Mouse (Mus musculus) limb, embryonic 14.5 days (tissue): ENCODE results near the gene Olfr659. TPM values are rescaled to one million over a fixed set of nuclear protein-coding genes. Genes with fewer than 3 reads are reported as not detected.
A peak's percentile ranks its signal among the peaks of the same experiment; 100 is the strongest.

Source experiments
- ATAC-seq: fragments of 200-750 bp; cut with Nextera tagmentation; 2 replicates; pipeline ENCODE4 v1.8.0; 2017; ENCODE audit warnings: low read depth, moderate number of reproducible peaks, moderate TSS enrichment; ENCODE audit not compliant: low FRiP score
- DNase-seq: peaks from one replicate; pipeline ENCODE4 v3.0.0-alpha.2; 2015; ENCODE audit warnings: low spot score
- H3K27ac ChIP-seq: fragments of 300-500 bp; sonication (generic); replicated peaks from 2 replicates; pipeline ENCODE4 v1.5.1; 2014; ENCODE audit warnings: low read depth, mild to moderate bottlenecking, low read length, moderate library complexity, mixed read lengths
- H3K27me3 ChIP-seq: fragments of 300-500 bp; sonication (generic); 2 replicates; pipeline ENCODE4 v1.6.1; 2014; ENCODE audit warnings: low read length, mixed read lengths; ENCODE audit not compliant: control insufficient read depth, insufficient read depth
- H3K36me3 ChIP-seq: fragments of 300-500 bp; sonication (generic); 2 replicates; pipeline ENCODE4 v1.6.1; 2014; ENCODE audit warnings: mild to moderate bottlenecking, low read length, moderate library complexity, mixed read lengths; ENCODE audit not compliant: control insufficient read depth, insufficient read depth
- H3K4me1 ChIP-seq: fragments of 300-500 bp; sonication (generic); 2 replicates; pipeline ENCODE4 v1.6.1; 2014; ENCODE audit warnings: antibody characterized with exemption, low read length, mixed read lengths; ENCODE audit not compliant: control insufficient read depth, insufficient read depth
- H3K4me2 ChIP-seq: fragments of 300-500 bp; sonication (generic); replicated peaks from 2 replicates; pipeline ENCODE4 v1.6.1; 2014; ENCODE audit warnings: low read depth, mild to moderate bottlenecking, low read length, moderate library complexity; ENCODE audit not compliant: severe bottlenecking
- H3K4me3 ChIP-seq: fragments of 300-500 bp; sonication (generic); replicated peaks from 2 replicates; pipeline ENCODE4 v1.5.1; 2014; ENCODE audit warnings: low read length
- H3K9ac ChIP-seq: fragments of 300-500 bp; sonication (generic); 2 replicates; pipeline ENCODE4 v1.6.1; 2014; ENCODE audit warnings: mild to moderate bottlenecking, low read depth, low read length, moderate library complexity; ENCODE audit not compliant: severe bottlenecking
- H3K9me3 ChIP-seq: fragments of 300-500 bp; sonication (generic); 2 replicates; pipeline ENCODE4 v1.6.1; 2016; ENCODE audit warnings: low read length; ENCODE audit not compliant: control insufficient read depth
- POLR2A ChIP-seq: fragments of 200-500 bp; IDR thresholded peaks from 2 replicates; pipeline ENCODE4 v1.8.0; 2012; ENCODE audit warnings: inconsistent platforms, mild to moderate bottlenecking, moderate library complexity, borderline replicate concordance; ENCODE audit not compliant: insufficient read depth, insufficient read length; ENCODE audit errors: extremely low read depth
- WGBS: fragments of 180-500 bp; shearing (Covaris S2); extraction: QIAGEN DNeasy Blood & Tissue Kit; methylation state at CpG from one replicate; pipeline ENCODE4 v1.1.7; 2014; 5-methylcytosine and 5-hydroxymethylcytosine counted together
- polyA plus RNA-seq, 2 experiments: library from polyadenylated mRNA; depleted of rRNA in 1 of 2; stranded (reverse) in 1 of 2; unstranded in 1 of 2; fragments of >200 nt; fragmentation: Nextera tagmentation in 1 of 2; extraction: Ambion mirVana in 1 of 2; gene quantifications; 2 replicates each; pipeline versions ENCODE4 v1.2.1 to v1.2.3; 2012 to 2014

Olfr659 gene
- polyA plus RNA-seq (2012; rRNA removed) = not detected in 2 replicates
- polyA plus RNA-seq (2014; fragmentation: Nextera tagmentation; extraction: Ambion mirVana) = not detected in 2 replicates

GRCm38 (mm10) chr7:104666453-104666852, at the start of gene Olfr659:
TSS of gene Olfr659 (plus strand) at chr7:104666753.
- WGBS = 89% methylated on average over 3 of the region's 3 CpGs
- Histone ChIP-seq H3K9ac (no peak within 1 kb of the TSS), H3K4me1 (no peaks in the 10 kb centered on the region), H3K27me3 (no peaks in the 10 kb centered on the region), H3K4me2 (no peak within 1 kb of the TSS), H3K4me3 (no peak within 1 kb of the TSS), H3K36me3 (no peaks in the 10 kb centered on the region), H3K27ac (no peak within 1 kb of the TSS), H3K9me3 (no peaks in the 10 kb centered on the region)
- TF ChIP-seq POLR2A = no peak
- ATAC-seq (no peak), DNase-seq (no peak)

- no peak for TF ChIP-seq POLR2A
- H3K9me3 ChIP-seq = no peaks in the 10 kb centered on the region
- no peak for ATAC-seq
Observed at GRCm38 (mm10) chr7:104624494-104624893, 42.1 kb upstream of the Olfr659 start, which contains the start of gene Olfr657. TSS of gene Olfr657 (plus strand) at chr7:104624794.

GRCm38 (mm10) chr7:104646841-104647482, 19.6 kb upstream of the Olfr659 start, which contains the start of gene Olfr658:
TSS of gene Olfr658 (minus strand) at chr7:104647305.
- Histone ChIP-seq H3K4me3 (no peak within 1 kb of the TSS), H3K27ac (no peak within 1 kb of the TSS), H3K4me2 (peak within 1 kb of the TSS; percentile 30; the same call in 1 of the 2 replicates), H3K27me3 (no peaks in the 10 kb centered on the region), H3K36me3 (no peaks in the 10 kb centered on the region), H3K9me3 (no peaks in the 10 kb centered on the region), H3K4me1 (no peaks in the 10 kb centered on the region), H3K9ac (no peak within 1 kb of the TSS)
- TF ChIP-seq POLR2A = no peak
- WGBS = 19% methylated on average over 22 of the region's 22 CpGs
- DNase-seq (no peak), ATAC-seq (no peak)

More at GRCm38 (mm10) chr7:104624494-104624893, 42.1 kb upstream of the Olfr659 start, which contains the start of gene Olfr657:
- no peaks in the 10 kb centered on the region for H3K36me3 ChIP-seq
- no peaks in the 10 kb centered on the region for H3K4me1 ChIP-seq
- no peak for DNase-seq
- H3K4me3 ChIP-seq = no peak within 1 kb of the TSS
- H3K27me3 ChIP-seq = no peaks in the 10 kb centered on the region
- no peak within 1 kb of the TSS for H3K27ac ChIP-seq
- H3K9ac ChIP-seq = no peak within 1 kb of the TSS
- H3K4me2 ChIP-seq = no peak within 1 kb of the TSS

DNA sequence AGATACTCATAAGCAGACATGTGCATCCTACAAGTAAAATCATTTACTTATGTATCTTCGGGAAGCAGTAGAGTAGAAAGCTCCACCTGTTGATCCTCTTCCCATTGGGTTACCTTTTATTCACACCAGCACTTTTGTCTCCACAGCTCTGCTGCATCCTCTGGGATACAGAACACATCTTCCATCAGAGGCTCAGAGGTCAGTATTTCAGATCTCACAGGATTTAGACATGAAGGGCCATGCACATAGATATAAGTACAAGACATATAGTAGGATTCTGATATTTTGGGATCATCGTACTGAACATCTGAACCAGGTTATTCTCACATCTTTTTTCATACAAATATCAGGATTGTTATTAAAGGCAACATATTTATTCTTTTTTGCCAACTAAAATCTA, 19.6 kb downstream of the Olfr659 start, which contains the start of gene Olfr661:
Gene Olfr661, plus strand, starts transcription at position 301 of the 400 bp plus-strand sequence.
- TF ChIP-seq POLR2A = no peak
- 90% methylated on average over 2 of the region's 2 CpGs for WGBS
- H3K4me1 ChIP-seq = no peaks in the 10 kb centered on the region
- no peak for ATAC-seq
- DNase-seq = no peak
- H3K27me3 ChIP-seq = no peaks in the 10 kb centered on the region
- H3K9ac ChIP-seq = no peak within 1 kb of the TSS
- H3K9me3 ChIP-seq = no peaks in the 10 kb centered on the region
- no peak within 1 kb of the TSS for H3K27ac ChIP-seq
- no peak within 1 kb of the TSS for H3K4me3 ChIP-seq
- H3K4me2 ChIP-seq = no peak within 1 kb of the TSS
- no peaks in the 10 kb centered on the region for H3K36me3 ChIP-seq

Other genes starting within 250 kb of the Olfr659 start
- gene Trim30a, start 201.6 kb upstream of the Olfr659 start, polyA plus RNA-seq (2012; rRNA removed) = 1.2 and 1.4 TPM in 2 replicates
- gene Trim30a, start 201.6 kb upstream of the Olfr659 start, polyA plus RNA-seq (2014; fragmentation: Nextera tagmentation; extraction: Ambion mirVana) = 1.3 and 1.9 TPM in 2 replicates
- gene Trim30d, start 158.9 kb upstream of the Olfr659 start, polyA plus RNA-seq (2012; rRNA removed) = 0.36 and 0.40 TPM in 2 replicates
- 0.36 and 0.50 TPM in 2 replicates for gene Trim30d, start 158.9 kb upstream of the Olfr659 start, polyA plus RNA-seq (2014; fragmentation: Nextera tagmentation; extraction: Ambion mirVana)
- not detected in 2 replicates for gene Olfr651, start 116.6 kb upstream of the Olfr659 start, polyA plus RNA-seq (2012; rRNA removed)
- gene Olfr651, start 116.6 kb upstream of the Olfr659 start, polyA plus RNA-seq (2014; fragmentation: Nextera tagmentation; extraction: Ambion mirVana) = not detected in 2 replicates
- gene Olfr652, start 105.9 kb upstream of the Olfr659 start, polyA plus RNA-seq (2012; rRNA removed) = not detected in 2 replicates
- gene Olfr652, start 105.9 kb upstream of the Olfr659 start, polyA plus RNA-seq (2014; fragmentation: Nextera tagmentation; extraction: Ambion mirVana) = not detected in 2 replicates
- not detected in 2 replicates for gene Olfr653, start 89.4 kb upstream of the Olfr659 start, polyA plus RNA-seq (2012; rRNA removed)
- gene Olfr653, start 89.4 kb upstream of the Olfr659 start, polyA plus RNA-seq (2014; fragmentation: Nextera tagmentation; extraction: Ambion mirVana) = not detected in 2 replicates
- gene Olfr654, start 79.7 kb upstream of the Olfr659 start, polyA plus RNA-seq (2012; rRNA removed) = not detected in 2 replicates
- not detected in 2 replicates for gene Olfr654, start 79.7 kb upstream of the Olfr659 start, polyA plus RNA-seq (2014; fragmentation: Nextera tagmentation; extraction: Ambion mirVana)
- not detected in 2 replicates for gene Olfr655, start 65.0 kb upstream of the Olfr659 start, polyA plus RNA-seq (2012; rRNA removed)
- not detected in 2 replicates for gene Olfr655, start 65.0 kb upstream of the Olfr659 start, polyA plus RNA-seq (2014; fragmentation: Nextera tagmentation; extraction: Ambion mirVana)
- not detected in 2 replicates for gene Olfr656, start 52.8 kb upstream of the Olfr659 start, polyA plus RNA-seq (2012; rRNA removed)
- gene Olfr656, start 52.8 kb upstream of the Olfr659 start, polyA plus RNA-seq (2014; fragmentation: Nextera tagmentation; extraction: Ambion mirVana) = not detected in 2 replicates
- gene Olfr657, start 42.0 kb upstream of the Olfr659 start, polyA plus RNA-seq (2012; rRNA removed) = not detected in 2 replicates
- gene Olfr657, start 42.0 kb upstream of the Olfr659 start, polyA plus RNA-seq (2014; fragmentation: Nextera tagmentation; extraction: Ambion mirVana) = not detected in 2 replicates
- 0.01 TPM in 1 of 2 replicates, not detected in the other for gene Olfr658, start 19.4 kb upstream of the Olfr659 start, polyA plus RNA-seq (2012; rRNA removed)
- gene Olfr658, start 19.4 kb upstream of the Olfr659 start, polyA plus RNA-seq (2014; fragmentation: Nextera tagmentation; extraction: Ambion mirVana) = not detected in 2 replicates
- gene Olfr661, start 19.7 kb downstream of the Olfr659 start, polyA plus RNA-seq (2012; rRNA removed) = not detected in 2 replicates
- not detected in 2 replicates for gene Olfr661, start 19.7 kb downstream of the Olfr659 start, polyA plus RNA-seq (2014; fragmentation: Nextera tagmentation; extraction: Ambion mirVana)
- gene Usp17le, start 110.7 kb downstream of the Olfr659 start, polyA plus RNA-seq (2012; rRNA removed) = not detected in 2 replicates
- not detected in 2 replicates for gene Usp17le, start 110.7 kb downstream of the Olfr659 start, polyA plus RNA-seq (2014; fragmentation: Nextera tagmentation; extraction: Ambion mirVana)
- gene Usp17lb, start 175.8 kb downstream of the Olfr659 start, polyA plus RNA-seq (2012; rRNA removed) = not detected in 2 replicates
- not detected in 2 replicates for gene Usp17lb, start 175.8 kb downstream of the Olfr659 start, polyA plus RNA-seq (2014; fragmentation: Nextera tagmentation; extraction: Ambion mirVana)
- gene Usp17la, start 190.3 kb downstream of the Olfr659 start, polyA plus RNA-seq (2012; rRNA removed) = not detected in 2 replicates
- gene Usp17la, start 190.3 kb downstream of the Olfr659 start, polyA plus RNA-seq (2014; fragmentation: Nextera tagmentation; extraction: Ambion mirVana) = not detected in 2 replicates
- not detected in 2 replicates for gene Olfr665, start 211.3 kb downstream of the Olfr659 start, polyA plus RNA-seq (2012; rRNA removed)
- gene Olfr665, start 211.3 kb downstream of the Olfr659 start, polyA plus RNA-seq (2014; fragmentation: Nextera tagmentation; extraction: Ambion mirVana) = not detected in 2 replicates
- not detected in 2 replicates for gene Olfr666, start 229.2 kb downstream of the Olfr659 start, polyA plus RNA-seq (2012; rRNA removed)
- not detected in 2 replicates for gene Olfr666, start 229.2 kb downstream of the Olfr659 start, polyA plus RNA-seq (2014; fragmentation: Nextera tagmentation; extraction: Ambion mirVana)